Mouse (Mus musculus): ENCODE measurements around the gene Unc13a. TPM values are rescaled to one million over a fixed set of nuclear protein-coding genes. Genes with fewer than 3 reads are reported as not detected.
A peak's percentile ranks its signal among the peaks of the same experiment; 100 is the strongest.

Gene Unc13a
- polyA plus RNA-seq, 1 experiment from 2014 or later: 0.50 TPM

DNA sequence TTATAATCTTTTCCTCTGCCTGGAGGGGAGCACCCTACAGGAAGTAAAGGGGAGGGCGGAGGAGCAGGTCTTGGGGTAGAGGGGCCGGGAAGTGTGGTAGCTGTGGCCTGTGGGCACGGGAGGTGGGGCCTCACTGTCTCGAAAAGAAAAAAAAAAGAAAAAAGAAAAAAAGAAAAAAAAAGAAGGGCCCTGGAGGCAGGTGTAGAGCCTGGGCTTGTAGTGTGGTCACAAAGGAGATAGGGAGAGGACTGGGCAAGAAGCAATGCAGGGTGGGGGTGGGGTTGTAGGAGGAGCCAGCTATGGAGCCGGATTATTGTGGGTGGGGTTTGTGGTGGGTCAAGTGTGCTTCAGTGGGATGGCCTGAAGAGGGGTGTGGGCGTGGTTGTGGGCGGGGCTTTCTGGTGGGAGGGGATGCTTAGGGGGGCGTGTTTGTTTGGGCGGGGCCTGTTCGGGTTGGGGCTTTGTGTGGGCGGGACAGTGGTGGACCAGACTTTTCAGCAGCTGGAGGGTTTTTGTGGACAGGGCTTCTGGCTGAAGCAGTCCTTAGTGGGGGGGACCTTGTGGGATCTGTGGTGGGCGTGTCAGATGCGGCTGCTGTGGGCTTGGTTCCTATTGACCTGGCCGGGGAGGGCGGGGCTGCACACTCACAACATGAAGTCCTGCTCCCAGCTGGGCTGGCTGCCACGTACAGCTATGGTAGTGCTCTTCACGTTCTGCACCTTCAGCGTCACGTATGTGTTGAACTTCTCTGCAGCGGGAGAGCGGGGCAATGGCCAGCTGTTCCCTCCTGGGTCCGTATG lies 6.0 kb downstream of the Unc13a start:
- Histone ChIP-seq H3K4me1 (replicated peaks; ENCODE audit: insufficient read depth, low read length) (peaks cover 14% of the 10 kb centered on the region; the same call in 1 of the 2 replicates), H3K9ac (ENCODE audit: low read depth, low read length) (no peak overlapping the region), H3K9me3 (replicated peaks; ENCODE audit: low read length) (no peaks in the 10 kb centered on the region), H3K36me3 (ENCODE audit: insufficient read depth, low read length) (no peaks in the 10 kb centered on the region), H3K4me2 (ENCODE audit: low read length) (peak overlapping the region; percentile 52), H3K4me3 (replicated peaks; ENCODE audit: low read depth, low read length) (peak overlapping the region; percentile 13; the same call in 1 of the 2 replicates), H3K27ac (no peak overlapping the region), H3K27me3 (ENCODE audit: insufficient read depth, low read length) (peaks cover 5% of the 10 kb centered on the region; the same call in 1 of the 2 replicates)
- WGBS: 5% methylated on average over 22 of the region's 22 CpGs
- DNase-seq (ENCODE audit: low spot score) (peak; percentile 89), ATAC-seq (replicated peaks; ENCODE audit: low FRiP score, low read depth) (peak; percentile 73)
- TF ChIP-seq CTCF (IDR thresholded peaks at IDR 0.05; ENCODE audit: low read depth): no peak

- Histone ChIP-seq H3K27me3 (ENCODE audit: insufficient read depth, low read length) (peaks cover 28% of the 10 kb centered on the region; the same call in 1 of the 2 replicates), H3K9me3 (replicated peaks; ENCODE audit: low read length) (no peaks in the 10 kb centered on the region), H3K9ac (ENCODE audit: low read depth, low read length) (no peak overlapping the region), H3K4me1 (replicated peaks; ENCODE audit: insufficient read depth, low read length) (0 out of 2 replicates have a peak, but pooled peaks cover 5% of the 10 kb centered on the region), H3K36me3 (ENCODE audit: insufficient read depth, low read length) (no peaks in the 10 kb centered on the region), H3K27ac (no peak overlapping the region), H3K4me2 (ENCODE audit: low read length) (no peak overlapping the region), H3K4me3 (replicated peaks; ENCODE audit: low read depth, low read length) (no peak overlapping the region)
- DNase-seq (ENCODE audit: low spot score) (peak; percentile 92), ATAC-seq (replicated peaks; ENCODE audit: low FRiP score, low read depth) (peak; percentile 40; the same call in 1 of the 2 replicates)
- TF ChIP-seq CTCF (IDR thresholded peaks at IDR 0.05; ENCODE audit: low read depth): peak; percentile 90
- 4% methylated on average over 36 of the region's 36 CpGs for WGBS
These were observed 11.0 kb downstream of the Unc13a start for GRCm38 (mm10) chr8:71660325-71661120.

DNA sequence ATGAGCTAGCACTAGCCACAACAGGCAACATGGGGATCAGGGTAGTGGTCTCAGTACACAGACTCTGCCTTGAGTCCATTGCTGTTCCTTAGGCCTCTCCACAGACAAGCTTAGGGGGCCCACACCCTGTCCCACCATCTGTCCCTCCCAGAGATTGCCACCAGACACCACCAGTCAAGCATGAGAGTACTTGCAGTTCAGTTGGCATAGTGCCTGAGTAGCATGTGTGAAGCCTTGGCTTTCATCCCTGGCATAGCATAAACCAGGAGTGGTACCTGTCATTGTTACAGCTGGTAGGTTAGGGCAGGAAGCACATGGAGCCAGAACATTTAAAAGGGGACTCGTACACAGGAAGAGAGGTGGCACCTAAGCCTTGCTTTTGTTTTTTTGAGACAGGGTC lies 11.8 kb downstream of the Unc13a start:
- H3K36me3 ChIP-seq (ENCODE audit: insufficient read depth, low read length): no peaks in the 10 kb centered on the region
- no peak for TF ChIP-seq CTCF (IDR thresholded peaks at IDR 0.05; ENCODE audit: low read depth)
- H3K4me3 ChIP-seq (replicated peaks; ENCODE audit: low read depth, low read length): no peak overlapping the region
- no peaks in the 10 kb centered on the region for H3K9me3 ChIP-seq (replicated peaks; ENCODE audit: low read length)
- no peak overlapping the region for H3K9ac ChIP-seq (ENCODE audit: low read depth, low read length)
- H3K4me2 ChIP-seq (ENCODE audit: low read length): no peak overlapping the region
- H3K27ac ChIP-seq: no peak overlapping the region
- peaks cover 6% of the 10 kb centered on the region; the same call in 1 of the 2 replicates for H3K4me1 ChIP-seq (replicated peaks; ENCODE audit: insufficient read depth, low read length)
- ATAC-seq (replicated peaks; ENCODE audit: low FRiP score, low read depth) (no peak), DNase-seq (ENCODE audit: low spot score) (no peak)
- H3K27me3 ChIP-seq (ENCODE audit: insufficient read depth, low read length): peaks cover 33% of the 10 kb centered on the region; the same call in 1 of the 2 replicates
- WGBS: 62% methylated on average over 1 of the region's 1 CpGs

- TF ChIP-seq CTCF (IDR thresholded peaks at IDR 0.05; ENCODE audit: low read depth): no peak
- Histone ChIP-seq H3K9ac (ENCODE audit: low read depth, low read length) (no peak overlapping the region), H3K27me3 (ENCODE audit: insufficient read depth, low read length) (peaks cover 36% of the 10 kb centered on the region), H3K9me3 (replicated peaks; ENCODE audit: low read length) (no peaks in the 10 kb centered on the region), H3K36me3 (ENCODE audit: insufficient read depth, low read length) (no peaks in the 10 kb centered on the region), H3K4me3 (replicated peaks; ENCODE audit: low read depth, low read length) (no peak overlapping the region), H3K4me1 (replicated peaks; ENCODE audit: insufficient read depth, low read length) (peaks cover 9% of the 10 kb centered on the region; the same call in 1 of the 2 replicates), H3K27ac (no peak overlapping the region), H3K4me2 (ENCODE audit: low read length) (no peak overlapping the region)
- no peak for DNase-seq (ENCODE audit: low spot score)
- ATAC-seq (replicated peaks; ENCODE audit: low FRiP score, low read depth): no peak
- WGBS: 22% methylated on average over 17 of the region's 17 CpGs
These were observed 13.0 kb downstream of the Unc13a start for GRCm38 (mm10) chr8:71658515-71659049.

DNA sequence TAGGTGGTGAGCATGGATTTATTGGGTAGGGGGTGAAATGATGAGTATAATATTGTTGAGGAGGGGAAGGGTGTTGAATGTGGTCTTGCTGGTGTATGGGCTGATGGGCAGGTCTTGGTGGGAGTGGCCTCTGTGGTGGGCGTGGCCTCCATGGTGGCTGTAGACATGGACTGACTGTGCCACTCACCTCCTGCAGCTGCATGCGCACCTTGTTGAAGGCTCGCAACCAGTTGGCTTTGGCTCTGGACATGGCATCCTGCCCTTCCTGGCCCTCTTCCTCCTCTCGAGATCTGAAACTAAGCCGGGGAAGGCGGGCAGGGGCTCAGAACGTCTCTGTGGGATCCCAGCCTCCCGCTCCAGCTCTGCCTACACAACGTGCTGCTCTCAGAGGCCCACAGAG lies 13.7 kb downstream of the Unc13a start:
- 19% methylated on average over 8 of the region's 9 CpGs for WGBS
- peaks cover 36% of the 10 kb centered on the region for H3K27me3 ChIP-seq (ENCODE audit: insufficient read depth, low read length)
- no peak overlapping the region for H3K9ac ChIP-seq (ENCODE audit: low read depth, low read length)
- H3K4me2 ChIP-seq (ENCODE audit: low read length): no peak overlapping the region
- no peak for TF ChIP-seq CTCF (IDR thresholded peaks at IDR 0.05; ENCODE audit: low read depth)
- DNase-seq (ENCODE audit: low spot score): no peak
- no peak for ATAC-seq (replicated peaks; ENCODE audit: low FRiP score, low read depth)
- H3K27ac ChIP-seq: no peak overlapping the region
- H3K4me3 ChIP-seq (replicated peaks; ENCODE audit: low read depth, low read length): no peak overlapping the region
- H3K4me1 ChIP-seq (replicated peaks; ENCODE audit: insufficient read depth, low read length): peaks cover 9% of the 10 kb centered on the region; the same call in 1 of the 2 replicates
- H3K36me3 ChIP-seq (ENCODE audit: insufficient read depth, low read length): no peaks in the 10 kb centered on the region
- H3K9me3 ChIP-seq (replicated peaks; ENCODE audit: low read length): no peaks in the 10 kb centered on the region

GRCm38 (mm10) chr8:71654600-71654999 lies 17.0 kb downstream of the Unc13a start:
- ATAC-seq (replicated peaks; ENCODE audit: low FRiP score, low read depth) (peak; percentile 62), DNase-seq (ENCODE audit: low spot score) (no peak)
- Histone ChIP-seq H3K36me3 (ENCODE audit: insufficient read depth, low read length) (no peaks in the 10 kb centered on the region), H3K27me3 (ENCODE audit: insufficient read depth, low read length) (peaks cover 27% of the 10 kb centered on the region), H3K27ac (no peak overlapping the region), H3K4me2 (ENCODE audit: low read length) (peak overlapping the region; percentile 35), H3K4me1 (replicated peaks; ENCODE audit: insufficient read depth, low read length) (peaks cover 9% of the 10 kb centered on the region; the same call in 1 of the 2 replicates), H3K9ac (ENCODE audit: low read depth, low read length) (no peak overlapping the region), H3K4me3 (replicated peaks; ENCODE audit: low read depth, low read length) (0 out of 2 replicates have a peak overlapping the region, but pooled peaks have one; percentile 4), H3K9me3 (replicated peaks; ENCODE audit: low read length) (no peaks in the 10 kb centered on the region)
- TF ChIP-seq CTCF (IDR thresholded peaks at IDR 0.05; ENCODE audit: low read depth): no peak
- 2% methylated on average over 24 of the region's 24 CpGs for WGBS

All from kidney, postnatal 0 days (tissue).